Mouse (Mus musculus) neural tube, embryonic 11.5 days (tissue): ENCODE measurements around the gene Spata31d1a. TPM values are rescaled to one million over a fixed set of nuclear protein-coding genes. Genes with fewer than 3 reads are reported as not detected.
"Not testable (repeated sequence)": the region's sequence is repeated elsewhere in the genome, so short reads cannot be mapped to it uniquely, and the experiment has no call there.

Experiments used
- ATAC-seq: fragments of 200-750 bp; cut with Nextera tagmentation; 2 replicates; pipeline ENCODE4 v1.8.0; 2017; ENCODE audit warnings: moderate number of reproducible peaks, mild to moderate bottlenecking, moderate TSS enrichment, moderate library complexity; ENCODE audit not compliant: insufficient read depth, low FRiP score, low TSS enrichment
- DNase-seq: peaks from one replicate; pipeline ENCODE4 v3.0.0-alpha.2; 2015; ENCODE audit warnings: low spot score
- H3K27ac ChIP-seq: fragments of 300-500 bp; sonication (generic); 2 replicates; pipeline ENCODE4 v1.5.1; 2014; ENCODE audit warnings: low read depth, mild to moderate bottlenecking, low read length
- H3K27me3 ChIP-seq: fragments of 300-500 bp; sonication (generic); 2 replicates; pipeline ENCODE4 v1.6.1; 2014; ENCODE audit warnings: mild to moderate bottlenecking, low read length, mixed read lengths; ENCODE audit not compliant: control insufficient read depth, insufficient read depth
- H3K36me3 ChIP-seq: fragments of 300-500 bp; sonication (generic); 2 replicates; pipeline ENCODE4 v1.6.1; 2014; ENCODE audit warnings: mild to moderate bottlenecking, low read length, moderate library complexity, mixed read lengths; ENCODE audit not compliant: control insufficient read depth, insufficient read depth
- H3K4me1 ChIP-seq: fragments of 300-500 bp; sonication (generic); 2 replicates; pipeline ENCODE4 v1.6.1; 2014; ENCODE audit warnings: low read length, mixed read lengths; ENCODE audit not compliant: control insufficient read depth, insufficient read depth
- H3K4me2 ChIP-seq: fragments of 300-500 bp; sonication (generic); 2 replicates; pipeline ENCODE4 v1.6.1; 2014; ENCODE audit warnings: low read depth, mild to moderate bottlenecking, moderate library complexity
- H3K4me3 ChIP-seq: fragments of 300-500 bp; sonication (generic); 2 replicates; pipeline ENCODE4 v1.5.1; 2014; ENCODE audit warnings: low read depth, low read length
- H3K9ac ChIP-seq: fragments of 300-500 bp; sonication (generic); 2 replicates; pipeline ENCODE4 v1.6.1; 2014; ENCODE audit warnings: mild to moderate bottlenecking, low read length
- H3K9me3 ChIP-seq: fragments of 300-500 bp; sonication (generic); 2 replicates; pipeline ENCODE4 v1.6.1; 2016; ENCODE audit warnings: low read length; ENCODE audit not compliant: control insufficient read depth
- WGBS: fragments of 180-500 bp; shearing (Covaris S2); extraction: QIAGEN DNeasy Blood & Tissue Kit; methylation state at CpG from one replicate; pipeline ENCODE4 v1.1.7; 2014; 5-methylcytosine and 5-hydroxymethylcytosine counted together
- polyA plus RNA-seq: library from polyadenylated mRNA; unstranded; fragments of >200 nt; fragmentation: Nextera tagmentation; extraction: Ambion mirVana; gene quantifications from 2 replicates; pipeline ENCODE4 v1.2.1, GENCODE M21; 2014

The Spata31d1a gene
- polyA plus RNA-seq, 1 experiment from 2014 or later, result not detected

- 36% methylated on average over 6 of the region's 6 CpGs for WGBS
- ATAC-seq, result not testable (repeated sequence)
Observed at GRCm38 (mm10) chr13:59718857-59719440, 8.8 kb upstream of the Spata31d1a start.

DNA sequence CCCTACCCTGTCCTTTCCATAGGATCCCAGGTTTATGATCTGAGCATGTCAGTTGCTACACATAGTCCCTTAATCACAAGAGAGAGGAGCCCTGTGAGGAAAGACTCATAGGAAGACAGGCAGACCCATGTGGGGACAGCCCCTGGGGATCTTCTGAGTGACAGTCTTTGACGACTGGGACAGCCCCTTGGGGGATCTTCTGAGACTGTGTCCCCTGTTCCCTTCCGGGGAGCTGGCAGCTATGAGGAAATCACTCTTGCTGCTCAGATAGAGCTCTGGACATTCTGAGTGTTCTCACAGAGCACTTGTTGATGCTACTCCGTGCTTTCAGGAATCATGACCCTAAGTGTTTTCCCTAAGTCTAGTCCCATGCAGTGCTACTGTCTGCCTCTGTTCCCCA, 3.6 kb upstream of the Spata31d1a start:
- WGBS, result 50% methylated on average over 3 of the region's 3 CpGs
- H3K27ac ChIP-seq, result no peak overlapping the region
- H3K4me1 ChIP-seq, result no peaks in the 10 kb centered on the region
- no peaks in the 10 kb centered on the region for H3K36me3 ChIP-seq
- no peaks in the 10 kb centered on the region for H3K9me3 ChIP-seq
- H3K9ac ChIP-seq, result no peak overlapping the region
- H3K4me2 ChIP-seq, result no peak overlapping the region
- no peak for DNase-seq
- ATAC-seq, result no peak
- no peaks in the 10 kb centered on the region for H3K27me3 ChIP-seq
- no peak overlapping the region for H3K4me3 ChIP-seq

More at GRCm38 (mm10) chr13:59718857-59719440, 8.8 kb upstream of the Spata31d1a start:
- not testable (repeated sequence) for H3K4me2 ChIP-seq, H3K9me3 ChIP-seq, H3K27me3 ChIP-seq, H3K4me1 ChIP-seq, DNase-seq, H3K27ac ChIP-seq, H3K36me3 ChIP-seq, H3K9ac ChIP-seq, H3K4me3 ChIP-seq

- not testable (repeated sequence) for H3K36me3 ChIP-seq, DNase-seq, H3K4me2 ChIP-seq, H3K9ac ChIP-seq, H3K4me3 ChIP-seq, H3K9me3 ChIP-seq, H3K27ac ChIP-seq, H3K4me1 ChIP-seq, H3K27me3 ChIP-seq, ATAC-seq
- WGBS, result 67% methylated on average over 3 of the region's 3 CpGs
Observed at GRCm38 (mm10) chr13:59711984-59712383, 1.9 kb upstream of the Spata31d1a start, which contains the start of gene Spata31d1b. TSS of gene Spata31d1b (plus strand) at chr13:59712284.

- Histone ChIP-seq H3K9me3 (no peaks in the 10 kb centered on the region), H3K36me3 (no peaks in the 10 kb centered on the region), H3K4me3 (no peak overlapping the region), H3K4me2 (no peak overlapping the region), H3K4me1 (no peaks in the 10 kb centered on the region), H3K9ac (no peak overlapping the region), H3K27ac (no peak overlapping the region), H3K27me3 (no peaks in the 10 kb centered on the region)
- DNase-seq (peak; percentile 29), ATAC-seq (no peak)
- WGBS, result 72% methylated on average over 12 of the region's 12 CpGs
Observed at GRCm38 (mm10) chr13:59704562-59704961, 5.6 kb downstream of the Spata31d1a start.

DNA sequence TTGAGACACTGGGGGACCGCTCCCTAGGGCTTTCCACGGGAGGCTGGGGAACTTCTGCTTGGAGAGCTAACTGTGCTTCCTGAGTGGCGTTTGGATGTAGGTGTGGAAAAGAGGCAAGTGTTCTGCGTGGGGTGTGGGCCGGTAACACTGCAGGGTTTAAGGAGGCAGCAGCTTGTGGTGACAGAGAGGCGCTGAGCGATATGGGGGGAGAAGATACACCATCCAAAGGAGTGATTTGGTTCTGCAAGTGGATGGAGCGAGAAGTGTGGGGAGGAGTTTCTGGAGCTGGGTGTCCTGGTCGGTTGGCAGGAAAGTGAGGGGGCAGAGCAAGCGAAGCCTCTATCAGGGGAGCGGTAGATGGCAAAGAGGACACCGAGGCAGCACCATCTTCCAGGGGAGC, 6.6 kb downstream of the Spata31d1a start:
- Histone ChIP-seq H3K9me3 (no peaks in the 10 kb centered on the region), H3K27ac (no peak overlapping the region), H3K27me3 (no peaks in the 10 kb centered on the region), H3K4me2 (no peak overlapping the region), H3K9ac (no peak overlapping the region), H3K4me3 (no peak overlapping the region), H3K4me1 (no peaks in the 10 kb centered on the region), H3K36me3 (no peaks in the 10 kb centered on the region)
- DNase-seq (no peak), ATAC-seq (no peak)
- WGBS, result 86% methylated on average over 12 of the region's 12 CpGs

- WGBS, result 64% methylated on average over 1 of the region's 1 CpGs
- ATAC-seq, H3K27me3 ChIP-seq, H3K4me3 ChIP-seq, H3K9ac ChIP-seq, H3K4me1 ChIP-seq, H3K36me3 ChIP-seq, H3K4me2 ChIP-seq, H3K9me3 ChIP-seq, H3K27ac ChIP-seq: not testable (repeated sequence)
- peak; percentile 5 for DNase-seq
Observed at GRCm38 (mm10) chr13:59700137-59700536, 10.0 kb downstream of the Spata31d1a start.

GRCm38 (mm10) chr13:59699131-59699530, 11.0 kb downstream of the Spata31d1a start:
- Histone ChIP-seq H3K27ac (no peak overlapping the region), H3K9ac (no peak overlapping the region), H3K36me3 (no peaks in the 10 kb centered on the region), H3K9me3 (no peaks in the 10 kb centered on the region), H3K27me3 (no peaks in the 10 kb centered on the region), H3K4me3 (no peak overlapping the region), H3K4me1 (no peaks in the 10 kb centered on the region), H3K4me2 (no peak overlapping the region)
- no peak for DNase-seq
- no peak for ATAC-seq
- WGBS, result 94% methylated on average over 8 of the region's 8 CpGs

- H3K4me1 ChIP-seq, result no peaks in the 10 kb centered on the region
Observed at GRCm38 (mm10) chr13:59695781-59696180, 14.3 kb downstream of the Spata31d1a start.

DNA sequence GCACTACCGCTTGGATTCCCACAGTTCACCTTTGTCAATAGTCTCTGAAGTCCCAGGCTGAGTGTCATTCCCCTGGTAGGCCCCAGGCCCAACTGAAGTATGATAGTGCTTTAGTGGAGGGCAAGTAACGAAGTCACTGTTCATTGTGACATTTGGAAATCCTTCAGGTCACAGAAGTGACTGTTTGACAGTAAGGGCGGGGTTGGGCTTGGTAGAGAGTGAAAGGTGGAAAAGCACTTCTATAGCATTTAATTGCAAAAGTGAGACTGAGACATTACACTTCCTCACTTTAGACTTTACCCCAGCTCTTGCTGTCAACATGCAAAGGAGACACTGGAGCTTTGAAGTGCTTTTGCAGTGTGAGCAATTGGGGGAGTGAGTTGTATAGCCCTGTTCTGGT, 16.1 kb downstream of the Spata31d1a start, which contains the start of gene 4921517D22Rik:
4921517D22Rik (minus strand) TSS at position 101 of the 400 bp plus-strand sequence.
- ATAC-seq (no peak), DNase-seq (peak; percentile 8)
- Histone ChIP-seq H3K4me2 (no peak within 1 kb of the TSS), H3K4me3 (no peak within 1 kb of the TSS), H3K27me3 (no peaks in the 10 kb centered on the region), H3K9ac (no peak within 1 kb of the TSS), H3K36me3 (no peaks in the 10 kb centered on the region), H3K27ac (no peak within 1 kb of the TSS), H3K4me1 (no peaks in the 10 kb centered on the region), H3K9me3 (no peaks in the 10 kb centered on the region)
- WGBS, result 90% methylated on average over 3 of the region's 3 CpGs

More at GRCm38 (mm10) chr13:59695781-59696180, 14.3 kb downstream of the Spata31d1a start:
- Histone ChIP-seq H3K36me3 (no peaks in the 10 kb centered on the region), H3K4me2 (no peak overlapping the region), H3K27me3 (no peaks in the 10 kb centered on the region), H3K9ac (no peak overlapping the region), H3K27ac (no peak overlapping the region), H3K4me3 (no peak overlapping the region), H3K9me3 (no peaks in the 10 kb centered on the region)
- DNase-seq, result no peak
- ATAC-seq, result no peak
- 92% methylated on average over 7 of the region's 7 CpGs for WGBS
